Mouse (Mus musculus): ENCODE data around the gene Olfr1414.

- no peak for TF ChIP-seq POLR2A (IDR thresholded peaks at IDR 0.05; ENCODE audit: extremely low read depth, insufficient read depth, low read length)
- no peak for TF ChIP-seq CTCF (IDR thresholded peaks at IDR 0.05; ENCODE audit: extremely low read depth, insufficient read depth, low read length)
Observed at GRCm38 (mm10) chr1:92458416-92458815, 60.0 kb downstream of the Olfr1414 start.
